Mouse (Mus musculus): ENCODE measurements around the gene Rhox4c.
"Not testable (repeated sequence)": the region's sequence is repeated elsewhere in the genome, so short reads cannot be mapped to it uniquely, and the experiment has no call there.

Gene Rhox4c

DNA sequence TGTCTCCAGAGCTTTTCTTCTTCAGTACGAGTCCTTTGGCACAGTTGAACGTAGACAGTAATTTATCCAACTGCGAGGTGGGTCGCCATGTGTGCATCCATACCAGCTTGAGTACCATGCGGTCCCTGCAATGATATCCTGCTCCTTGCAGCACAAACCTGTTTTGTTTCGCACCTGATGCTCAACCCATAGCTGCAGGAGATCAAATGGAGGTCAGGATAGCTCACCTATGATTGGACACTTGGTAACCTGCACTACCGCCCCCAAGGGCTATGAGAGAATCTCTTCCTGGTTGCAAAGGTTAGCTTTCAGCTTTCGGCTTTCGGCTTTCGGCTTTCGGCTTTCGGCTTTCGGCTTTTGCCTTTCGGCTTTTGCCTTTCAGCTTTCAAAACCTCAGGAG lies at the start of gene Rhox4c:
Gene Rhox4c (plus strand): TSS at position 301 of the 400 bp plus-strand sequence.
- DNase-seq (ENCODE audit: low spot score in 2 of 2), result not testable (repeated sequence)

DNA sequence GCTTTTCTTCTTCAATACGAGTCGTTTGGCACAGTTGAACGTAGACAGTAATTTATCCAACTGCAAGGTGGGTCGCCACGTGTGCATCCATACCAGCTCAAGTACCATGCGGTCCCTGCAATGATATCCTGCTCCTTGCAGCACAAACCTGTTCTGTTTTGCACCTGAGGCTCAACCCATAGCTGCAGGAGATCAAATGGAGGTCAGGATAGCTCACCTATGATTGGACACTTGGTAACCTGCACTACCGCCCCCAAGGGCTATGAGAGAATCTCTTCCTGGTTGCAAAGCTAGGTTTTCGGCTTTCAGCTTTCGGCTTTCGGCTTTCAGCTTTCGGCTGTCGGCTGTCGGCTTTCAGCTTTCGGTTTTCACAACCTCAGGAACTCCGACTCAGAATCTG lies 47.9 kb upstream of the Rhox4c start, which contains the start of gene Rhox4b:
Gene Rhox4b (plus strand): TSS at position 301 of the 400 bp plus-strand sequence.
- not testable (repeated sequence) for DNase-seq (ENCODE audit: low spot score in 2 of 2)

DNA sequence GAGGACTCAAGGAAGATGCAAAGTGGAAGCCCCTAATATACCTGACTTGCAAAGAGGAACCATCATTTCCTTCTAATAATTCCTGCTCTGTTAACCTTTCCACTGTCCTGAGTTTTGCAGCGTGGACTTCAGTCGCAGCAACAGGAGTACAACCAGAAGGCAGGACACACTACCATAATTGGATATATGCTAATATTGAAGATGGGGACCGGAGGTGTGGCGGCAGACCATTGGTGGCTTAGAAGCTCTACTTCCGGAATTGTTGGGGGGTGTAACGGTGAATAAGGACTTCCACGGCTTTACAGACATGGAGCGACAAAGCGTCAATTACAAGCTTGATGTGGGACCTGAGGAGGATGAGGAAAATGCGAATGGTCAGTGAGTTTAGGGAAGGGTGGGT lies 26.8 kb upstream of the Rhox4c start, which contains the start of gene Rhox2c:
Gene Rhox2c (plus strand): TSS at position 301 of the 400 bp plus-strand sequence.
- not testable (repeated sequence) for DNase-seq (ENCODE audit: low spot score in 2 of 2)

DNA sequence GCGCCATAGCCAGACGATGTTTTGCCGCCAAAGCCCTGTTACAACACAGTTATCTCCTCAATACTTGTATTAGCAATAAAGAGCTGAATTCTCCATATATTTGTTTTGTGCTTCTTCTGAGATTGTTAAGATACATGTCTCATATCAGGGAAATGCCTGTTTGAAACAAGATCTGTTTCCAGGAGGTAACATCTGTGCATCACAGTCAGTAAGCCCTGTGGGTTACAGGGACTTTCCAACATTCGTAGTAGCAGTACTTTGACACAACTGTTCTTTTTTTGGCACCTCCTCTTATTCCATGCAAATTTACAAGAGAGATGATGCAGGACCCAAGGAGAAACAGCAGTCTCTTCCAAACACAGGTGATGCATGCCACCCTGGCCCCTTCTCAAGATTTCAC lies 21.9 kb upstream of the Rhox4c start, which contains the start of gene Rhox3c:
Gene Rhox3c (plus strand): TSS at position 301 of the 400 bp plus-strand sequence.
- not testable (repeated sequence) for DNase-seq (ENCODE audit: low spot score in 2 of 2)

DNA sequence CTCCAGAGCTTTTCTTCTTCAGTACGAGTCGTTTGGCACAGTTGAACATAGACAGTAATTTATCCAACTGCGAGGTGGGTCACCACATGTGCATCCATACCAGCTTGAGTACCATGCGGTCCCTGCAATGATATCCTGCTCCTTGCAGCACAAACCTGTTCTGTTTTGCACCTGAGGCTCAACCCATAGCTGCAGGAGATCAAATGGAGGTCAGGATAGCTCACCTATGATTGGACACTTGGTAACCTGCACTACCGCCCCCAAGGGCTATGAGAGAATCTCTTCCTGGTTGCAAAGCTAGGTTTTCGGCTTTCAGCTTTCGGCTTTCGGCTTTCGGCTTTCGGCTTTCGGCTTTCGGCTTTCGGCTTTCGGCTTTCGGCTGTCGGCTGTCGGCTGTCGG lies 33.9 kb downstream of the Rhox4c start, which contains the start of gene Rhox4d:
Gene Rhox4d (plus strand): TSS at position 301 of the 400 bp plus-strand sequence.
- DNase-seq (ENCODE audit: low spot score in 2 of 2), result not testable (repeated sequence)

DNA sequence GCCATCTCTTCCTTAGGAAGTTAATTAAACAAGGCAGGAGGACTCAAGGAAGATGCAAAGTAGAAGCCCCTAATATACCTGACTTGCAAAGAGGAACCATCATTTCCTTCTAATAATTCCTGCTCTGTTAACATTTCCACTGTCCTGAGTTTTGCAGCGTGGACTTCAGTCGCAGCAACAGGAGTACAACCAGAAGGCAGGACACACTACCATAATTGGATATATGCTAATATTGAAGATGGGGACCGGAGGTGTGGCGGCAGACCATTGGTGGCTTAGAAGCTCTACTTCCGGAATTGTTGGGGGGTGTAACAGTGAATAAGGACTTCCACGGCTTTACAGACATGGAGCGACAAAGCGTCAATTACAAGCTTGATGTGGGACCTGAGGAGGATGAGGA lies 50.0 kb downstream of the Rhox4c start, which contains the start of gene Rhox2e:
Gene Rhox2e (plus strand): TSS at position 301 of the 400 bp plus-strand sequence.
- not testable (repeated sequence) for DNase-seq (ENCODE audit: low spot score in 2 of 2)
